Mouse (Mus musculus) central nervous system, embryonic 18 days (tissue): ENCODE measurements around the gene Olfr768. TPM values are rescaled to one million over a fixed set of nuclear protein-coding genes. Genes with fewer than 3 reads are reported as not detected.

ENCODE experiments used
- polyA plus RNA-seq: library from polyadenylated mRNA; depleted of rRNA; stranded (reverse); fragments of >200 nt; gene quantifications from 2 replicates; pipeline ENCODE4 v1.2.3, GENCODE M21; 2012; rRNA removed

Olfr768 gene
- not detected in 2 replicates for polyA plus RNA-seq

DNA sequence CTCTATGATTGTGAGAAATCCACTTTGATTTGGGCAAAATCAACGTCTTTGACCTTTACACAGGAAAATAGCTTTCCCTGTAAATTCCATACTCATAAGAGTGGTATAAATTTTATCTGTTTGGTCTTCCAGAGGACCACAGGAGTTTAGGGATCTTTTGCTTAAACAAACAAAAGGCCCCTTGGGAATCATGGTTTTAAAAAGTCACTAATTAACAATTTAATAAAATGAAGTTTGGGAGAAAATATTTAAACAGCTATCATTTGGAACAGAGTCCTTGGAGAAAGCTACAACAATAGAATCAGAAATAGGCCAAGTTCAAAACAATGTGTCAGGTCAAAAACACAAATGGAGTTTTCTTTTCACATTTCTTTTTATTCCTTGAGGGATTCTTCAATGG lies at the start of gene Olfr768:
TSS of gene Olfr768 (minus strand) at position 101 of the 400 bp plus-strand sequence.

DNA sequence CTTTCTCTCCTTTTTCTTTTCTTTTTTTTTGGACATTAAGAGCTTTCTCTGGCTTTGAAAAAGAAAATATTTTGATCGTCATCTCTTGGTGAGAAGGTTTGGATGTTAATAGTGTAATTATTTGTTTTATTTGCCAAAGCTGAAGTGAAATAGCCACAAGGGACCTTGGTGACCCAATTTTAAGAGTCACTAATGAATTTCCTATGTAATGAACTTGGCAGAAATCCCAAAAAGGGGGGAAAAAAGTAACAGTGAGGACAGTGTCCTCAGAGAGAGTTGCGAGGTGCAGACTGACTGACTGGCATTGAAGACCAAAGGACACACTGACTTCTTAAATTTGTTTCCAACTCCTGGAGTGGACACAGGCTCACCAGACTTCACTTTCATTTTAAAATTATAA lies 39.7 kb upstream of the Olfr768 start, which contains the start of gene Olfr770:
TSS of gene Olfr770 (minus strand) at position 101 of the 400 bp plus-strand sequence.

GRCm38 (mm10) chr10:129117761-129118160 lies 18.6 kb upstream of the Olfr768 start, which contains the start of gene Olfr769:
Gene Olfr769, minus strand, starts transcription at chr10:129117861.

DNA sequence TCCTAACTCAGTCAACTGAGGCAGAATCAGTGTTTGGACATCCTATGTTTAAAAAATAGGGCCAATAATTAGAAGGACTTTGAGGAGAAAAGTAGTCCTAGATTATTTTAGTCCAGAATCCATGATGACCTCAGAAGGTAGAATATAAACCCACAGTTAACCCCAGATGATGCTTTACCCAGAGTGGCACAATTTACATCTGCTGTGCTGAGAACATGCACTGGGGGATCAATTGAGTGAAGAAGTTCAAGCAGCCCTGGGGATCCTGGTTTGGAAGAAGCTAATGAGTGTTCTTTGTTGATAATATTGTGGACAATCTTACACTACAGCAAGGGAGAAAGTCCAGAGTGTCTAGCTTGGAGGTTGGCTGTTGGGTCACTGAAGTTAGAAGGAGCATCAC lies 16.4 kb downstream of the Olfr768 start, which contains the start of gene Olfr767:
TSS of gene Olfr767 (minus strand) at position 101 of the 400 bp plus-strand sequence.

GRCm38 (mm10) chr10:129068877-129069276 lies 30.3 kb downstream of the Olfr768 start, which contains the start of gene Olfr766-ps1:
Gene Olfr766-ps1, minus strand, starts transcription at chr10:129068977.

DNA sequence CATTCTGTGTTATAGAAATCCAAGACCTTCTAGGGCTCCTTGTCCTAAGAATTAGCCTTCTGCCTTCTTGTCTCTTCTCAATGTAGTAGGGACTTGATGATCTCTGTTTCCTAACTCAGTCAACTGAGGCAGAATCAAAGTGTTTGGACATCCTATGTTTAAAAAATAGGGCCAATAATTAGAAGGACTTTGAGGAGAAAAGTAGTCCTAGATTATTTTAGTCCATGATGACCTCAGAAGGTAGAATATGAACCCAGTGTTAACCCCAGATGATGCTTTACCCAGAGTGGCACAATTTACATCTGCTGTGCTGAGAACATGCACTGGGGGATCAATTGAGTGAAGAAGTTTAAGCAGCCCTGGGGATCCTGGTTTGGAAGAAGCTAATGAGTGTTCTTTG lies 49.3 kb downstream of the Olfr768 start, which contains the start of gene Olfr765:
TSS of gene Olfr765 (minus strand) at position 101 of the 400 bp plus-strand sequence.

Other genes with a start within 250 kb of the Olfr768 start
- gene Gdf11, start 207.7 kb downstream of the Olfr768 start, polyA plus RNA-seq: 8.7 and 8.9 TPM in 2 replicates
- gene Cd63, start 198.4 kb downstream of the Olfr768 start, polyA plus RNA-seq: 65.0 and 99.6 TPM in 2 replicates
- gene Rdh5, start 176.5 kb downstream of the Olfr768 start, polyA plus RNA-seq: 11.4 and 19.1 TPM in 2 replicates
- 280 and 314 TPM in 2 replicates for gene Bloc1s1, start 175.3 kb downstream of the Olfr768 start, polyA plus RNA-seq
- 11.6 and 16.9 TPM in 2 replicates for gene Itga7, start 165.6 kb downstream of the Olfr768 start, polyA plus RNA-seq
- not detected in 2 replicates for gene Mettl7b, start 138.4 kb downstream of the Olfr768 start, polyA plus RNA-seq
- gene Olfr9, start 109.9 kb downstream of the Olfr768 start, polyA plus RNA-seq: not detected in 2 replicates
- gene Olfr763, start 88.6 kb downstream of the Olfr768 start, polyA plus RNA-seq: not detected in 2 replicates
- not detected in 2 replicates for gene Olfr764-ps1, start 59.5 kb downstream of the Olfr768 start, polyA plus RNA-seq
- not detected in 2 replicates for gene Olfr765, start 49.4 kb downstream of the Olfr768 start, polyA plus RNA-seq
- gene Olfr766-ps1, start 30.4 kb downstream of the Olfr768 start, polyA plus RNA-seq: not detected in 2 replicates
- gene Olfr767, start 16.5 kb downstream of the Olfr768 start, polyA plus RNA-seq: not detected in 2 replicates
- not detected in 2 replicates for gene Olfr769, start 18.5 kb upstream of the Olfr768 start, polyA plus RNA-seq
- not detected in 2 replicates for gene Olfr770, start 39.6 kb upstream of the Olfr768 start, polyA plus RNA-seq
- gene Olfr771, start 65.4 kb upstream of the Olfr768 start, polyA plus RNA-seq: not detected in 2 replicates
- gene Olfr772, start 78.5 kb upstream of the Olfr768 start, polyA plus RNA-seq: not detected in 2 replicates
- not detected in 2 replicates for gene Olfr773, start 88.0 kb upstream of the Olfr768 start, polyA plus RNA-seq
- gene Olfr774, start 136.8 kb upstream of the Olfr768 start, polyA plus RNA-seq: not detected in 2 replicates
- not detected in 2 replicates for gene Olfr775, start 149.0 kb upstream of the Olfr768 start, polyA plus RNA-seq
- not detected in 2 replicates for gene Olfr776, start 159.8 kb upstream of the Olfr768 start, polyA plus RNA-seq
- not detected in 2 replicates for gene Olfr777, start 172.1 kb upstream of the Olfr768 start, polyA plus RNA-seq
- not detected in 2 replicates for gene Olfr780, start 218.7 kb upstream of the Olfr768 start, polyA plus RNA-seq
- not detected in 2 replicates for gene Olfr781, start 229.5 kb upstream of the Olfr768 start, polyA plus RNA-seq
- gene Olfr782, start 249.5 kb upstream of the Olfr768 start, polyA plus RNA-seq: not detected in 2 replicates